In genomic region chr11:49101500-49101899, GRCm38 (mm10) we compare ENCODE assay signal across 21 mouse cellular contexts. TPM values are rescaled to one million over a fixed set of nuclear protein-coding genes. Genes with fewer than 3 reads are reported as not detected.
DNase-seq lines count a peak whose midpoint lies in the region; ATAC-seq lines count a peak whose summit lies in the region.
"Had no signal": no experiment of that assay in that cellular context is flagged by ENCODE, and none has a peak within 500 bp of the region (broad histone marks: within the 10 kb centered on the region; RNA-seq: fewer than 3 reads in every experiment).

No protein-coding gene starts in this region.

- peaks cover 40% of the 10 kb centered on the region for H3K4me1 ChIP-seq in liver, embryonic 13.5 days (replicated peaks)
- H3K4me1 ChIP-seq in liver, embryonic 11.5 days (replicated peaks; ENCODE audit: control insufficient read depth, insufficient read depth, low read length): peaks cover 7% of the 10 kb centered on the region
- H3K4me1 ChIP-seq: midbrain, embryonic 15.5 days; stomach, embryonic 15.5 days had no signal

- no peak overlapping the region for H3K9ac ChIP-seq in liver, embryonic 13.5 days
- no peak overlapping the region for H3K9ac ChIP-seq in liver, embryonic 11.5 days (ENCODE audit: low read depth, low read length)
- H3K9ac ChIP-seq: midbrain, embryonic 15.5 days; stomach, embryonic 15.5 days had no signal

- peak; percentile 19; the same call in 1 of the 2 replicates for ATAC-seq in liver, embryonic 13.5 days (ENCODE audit: low read depth)
- no peak for ATAC-seq in liver, embryonic 11.5 days (replicated peaks; ENCODE audit: low FRiP score)
- ATAC-seq in megakaryocyte progenitor cell, adult 5-6 weeks (replicated peaks; ENCODE audit: poor library complexity): peak; percentile 50
- ATAC-seq: hindbrain, embryonic 16.5 days; midbrain, embryonic 15.5 days had no signal

- no peaks in the 10 kb centered on the region for H3K27me3 ChIP-seq in liver, embryonic 13.5 days
- H3K27me3 ChIP-seq in liver, embryonic 11.5 days (replicated peaks; ENCODE audit: control insufficient read depth, insufficient read depth, low read length): no peaks in the 10 kb centered on the region
- H3K27me3 ChIP-seq: midbrain, embryonic 15.5 days; stomach, embryonic 15.5 days had no signal

- H3K4me3 ChIP-seq in liver, embryonic 13.5 days (replicated peaks): no peak overlapping the region
- no peak overlapping the region for H3K4me3 ChIP-seq in liver, embryonic 11.5 days (ENCODE audit: low read depth, low read length)
- H3K4me3 ChIP-seq: midbrain, embryonic 15.5 days; stomach, embryonic 15.5 days had no signal

- no peak overlapping the region for H3K4me2 ChIP-seq in liver, embryonic 13.5 days
- no peak overlapping the region for H3K4me2 ChIP-seq in liver, embryonic 11.5 days
- H3K4me2 ChIP-seq: midbrain, embryonic 15.5 days; stomach, embryonic 15.5 days had no signal

- H3K27ac ChIP-seq in liver, embryonic 13.5 days: peak overlapping the region; percentile 19; the same call in 1 of the 2 replicates
- H3K27ac ChIP-seq in liver, embryonic 11.5 days (ENCODE audit: low read depth, low read length): no peak overlapping the region
- H3K27ac ChIP-seq: midbrain, embryonic 15.5 days; stomach, embryonic 15.5 days had no signal

- 49% methylated on average over 5 of the region's 5 CpGs for WGBS in liver, embryonic 13.5 days (ENCODE audit: insufficient replicate concordance)
- 45% methylated on average over 5 of the region's 5 CpGs for WGBS in liver, embryonic 11.5 days

- H3K36me3 ChIP-seq in liver, embryonic 13.5 days: no peaks in the 10 kb centered on the region
- H3K36me3 ChIP-seq in liver, embryonic 11.5 days (ENCODE audit: control insufficient read depth, insufficient read depth, low read length): no peaks in the 10 kb centered on the region
- H3K36me3 ChIP-seq: midbrain, embryonic 15.5 days; stomach, embryonic 15.5 days had no signal

- DNase-seq in liver, embryonic 13.5 days: no peak
- DNase-seq in liver, embryonic 11.5 days (ENCODE audit: low spot score): no peak
- DNase-seq in T-cell, adult 2 months (ENCODE audit: low spot score): peak; percentile 71
- DNase-seq in thymus, postnatal 25 days: peak; percentile 61
- no peak for DNase-seq in ovary, adult 18-20 months (ENCODE audit: low spot score)
- DNase-seq in urinary bladder, adult 18-20 months (ENCODE audit: low spot score in 2 of 2): no peak
- no peak for DNase-seq in right cerebral cortex, postnatal 25 days
- DNase-seq: adrenal gland, adult 2 months; cerebellum, adult 9-10 months; kidney, adult 9 months had no signal

- no peaks in the 10 kb centered on the region for H3K9me3 ChIP-seq in liver, embryonic 13.5 days (replicated peaks)
- H3K9me3 ChIP-seq in liver, embryonic 11.5 days (ENCODE audit: control insufficient read depth, low read length): no peaks in the 10 kb centered on the region
- H3K9me3 ChIP-seq: midbrain, embryonic 15.5 days; stomach, embryonic 15.5 days had no signal

RNA-seq across cellular contexts. Expression of gene Olfr1396, which starts 13.2 kb away (rescaled TPM):
- not detected in 2 replicates for polyA plus RNA-seq in liver, embryonic 13.5 days (2015; fragmentation: Nextera tagmentation; extraction: Ambion mirVana)
- polyA plus RNA-seq in liver, embryonic 11.5 days (2014; fragmentation: Nextera tagmentation; extraction: Ambion mirVana): not detected in 2 replicates
- total RNA-seq in megakaryocyte progenitor cell, adult 5-6 weeks (2015): not detected in 2 replicates
- total RNA-seq in megakaryocyte progenitor cell, adult 5-6 weeks (2017): not detected in 2 replicates
- total RNA-seq: layer of hippocampus, adult 18-20 months; left cerebral cortex, adult 8-10 months had no signal
- polyA plus RNA-seq: embryonic facial prominence, embryonic 11.5 days; hindbrain, embryonic 16.5 days; midbrain, embryonic 15.5 days; neural tube, embryonic 14.5 days; stomach, embryonic 15.5 days had no signal

RNA-seq across cellular contexts. Expression of gene Ifi47, which starts 25.1 kb away (rescaled TPM):
- 7.3 and 7.4 TPM in 2 replicates for polyA plus RNA-seq in liver, embryonic 13.5 days (2015; fragmentation: Nextera tagmentation; extraction: Ambion mirVana)
- 6.0 and 8.2 TPM in 2 replicates for polyA plus RNA-seq in liver, embryonic 11.5 days (2014; fragmentation: Nextera tagmentation; extraction: Ambion mirVana)
- 129 and 147 TPM in 2 replicates for total RNA-seq in megakaryocyte progenitor cell, adult 5-6 weeks (2015)
- total RNA-seq in megakaryocyte progenitor cell, adult 5-6 weeks (2017): 54.3 and 57.2 TPM in 2 replicates
- polyA plus RNA-seq: neural tube, embryonic 14.5 days had no signal

RNA-seq across cellular contexts. Expression of gene Tgtp2, which starts 37.5 kb away (rescaled TPM):
- polyA plus RNA-seq in liver, embryonic 13.5 days (2015; fragmentation: Nextera tagmentation; extraction: Ambion mirVana): 0.22 and 0.59 TPM in 2 replicates
- 0.23 and 0.58 TPM in 2 replicates for polyA plus RNA-seq in liver, embryonic 11.5 days (2014; fragmentation: Nextera tagmentation; extraction: Ambion mirVana)
- total RNA-seq in megakaryocyte progenitor cell, adult 5-6 weeks (2015): 16.8 and 24.5 TPM in 2 replicates
- total RNA-seq in megakaryocyte progenitor cell, adult 5-6 weeks (2017): 56.3 and 82.0 TPM in 2 replicates
- total RNA-seq: gastrocnemius, postnatal 4 days; layer of hippocampus, adult 18-20 months had no signal
- polyA plus RNA-seq: embryonic facial prominence, embryonic 11.5 days; midbrain, embryonic 15.5 days; neural tube, embryonic 14.5 days had no signal

RNA-seq across cellular contexts. Expression of gene Olfr1395, which starts 40.6 kb away (rescaled TPM):
- not detected in 2 replicates for polyA plus RNA-seq in liver, embryonic 13.5 days (2015; fragmentation: Nextera tagmentation; extraction: Ambion mirVana)
- not detected in 2 replicates for polyA plus RNA-seq in liver, embryonic 11.5 days (2014; fragmentation: Nextera tagmentation; extraction: Ambion mirVana)
- total RNA-seq in megakaryocyte progenitor cell, adult 5-6 weeks (2015): not detected in 2 replicates
- not detected in 2 replicates for total RNA-seq in megakaryocyte progenitor cell, adult 5-6 weeks (2017)
- total RNA-seq: adrenal gland, adult 2 months; gastrocnemius, postnatal 4 days; layer of hippocampus, adult 18-20 months; left cerebral cortex, adult 8-10 months; liver, adult 2 months had no signal
- polyA plus RNA-seq: adrenal gland, adult 2 months; embryonic facial prominence, embryonic 11.5 days; heart, postnatal 0 days; hindbrain, embryonic 16.5 days; liver, adult 2 months; midbrain, embryonic 15.5 days; neural tube, embryonic 14.5 days; stomach, embryonic 15.5 days had no signal

RNA-seq across cellular contexts. Expression of gene 9930111J21Rik2, which starts 50.5 kb away (rescaled TPM):
- polyA plus RNA-seq in liver, embryonic 13.5 days (2015; fragmentation: Nextera tagmentation; extraction: Ambion mirVana): 0.52 and 0.65 TPM in 2 replicates
- polyA plus RNA-seq in liver, embryonic 11.5 days (2014; fragmentation: Nextera tagmentation; extraction: Ambion mirVana): 0.30 and 0.31 TPM in 2 replicates
- 26.0 and 37.5 TPM in 2 replicates for total RNA-seq in megakaryocyte progenitor cell, adult 5-6 weeks (2015)
- 25.2 and 29.4 TPM in 2 replicates for total RNA-seq in megakaryocyte progenitor cell, adult 5-6 weeks (2017)

Comparison
In these comparisons a context has a peak if more than half of its experiments do, and no peak if none do; other contexts are left out.
1. DNase-seq: peak in T-cell, adult 2 months (single experiment) and thymus, postnatal 25 days (single experiment); none in liver, embryonic 13.5 days (single experiment), liver, embryonic 11.5 days (single experiment), ovary, adult 18-20 months (single experiment), urinary bladder, adult 18-20 months (0 of 2) and right cerebral cortex, postnatal 25 days (single experiment).